Mouse (Mus musculus) bone marrow macrophage, adult 2 months (primary cell): ENCODE results near the gene Epb41l2.

Experiments used
- CTCF ChIP-seq: IDR thresholded peaks from 2 replicates; pipeline ENCODE4 v1.5.1; 2012; ENCODE audit warnings: low read depth, mild to moderate bottlenecking, low read length, moderate library complexity
- POLR2A ChIP-seq: IDR thresholded peaks from 2 replicates; pipeline ENCODE4 v1.6.1; 2012; ENCODE audit warnings: mild to moderate bottlenecking, low read depth, low read length, borderline replicate concordance

- TF ChIP-seq CTCF, result no peak
- TF ChIP-seq POLR2A, result no peak
Measured at GRCm38 (mm10) chr10:25399016-25399415, 39.4 kb downstream of the Epb41l2 start.
